Comparison of ENCODE assay signal across 8 mouse cellular contexts in genomic region chr11:87986141-87986741, GRCm38 (mm10). TPM values are rescaled to one million over a fixed set of nuclear protein-coding genes. Genes with fewer than 3 reads are reported as not detected.
DNase-seq lines count a peak whose midpoint lies in the region; ATAC-seq and TF ChIP-seq lines count a peak whose summit lies in the region.

No protein-coding gene starts in this region.

- intact Hi-C loops in heart, postnatal 25 days (cut with DNase I) = loop anchor here (1.0 kb wide), 1 partner anchor 61 kb away; the partner anchor contains the start of gene Srsf1

- 3% methylated on average over 13 of the region's 13 CpGs for WGBS in forebrain, embryonic 12.5 days

- peaks cover 8 to 16% of the 10 kb centered on the region in 2 experiments for H3K36me3 ChIP-seq in MEL (ENCODE audit: control insufficient read depth in 1 of 2, insufficient read depth in 2 of 2, low read length in 2 of 2)
- peaks cover 30% of the 10 kb centered on the region for H3K36me3 ChIP-seq in forebrain, embryonic 12.5 days (replicated peaks)

- TF ChIP-seq EP300 in MEL (IDR thresholded peaks at IDR 0.05; ENCODE audit: low read depth in 1 of 2, low read length in 2 of 2) = 0 out of 4 replicates have a peak, but pooled peaks have one; percentile 22 to 24

- TF ChIP-seq CTCF in MEL (IDR thresholded peaks at IDR 0.05 in 2 of 3, conservative IDR thresholded peaks at IDR 0.05 in 1 of 3; ENCODE audit: control insufficient read depth in 1 of 3, insufficient read depth in 1 of 3, low read depth in 2 of 3, low read length in 3 of 3, poor library complexity in 1 of 3, severe bottlenecking in 1 of 3) = peak in 2 of 3 experiments; percentile 24 to 33; a peak in 3 of 6 replicates

- ATAC-seq in forebrain, embryonic 12.5 days (ENCODE audit: low FRiP score) = 0 out of 2 replicates have a peak, but pooled peaks have one; percentile 3

- peak; percentile 71 for DNase-seq in MEL (ENCODE audit: low read depth, low spot score)
- DNase-seq in c-Kit-positive CD71-positive TER-119-positive erythroid progenitor cells, embryonic 14.5 days (ENCODE audit: low spot score) = peak; percentile 53
- DNase-seq in heart, postnatal 25 days (ENCODE audit: low spot score) = peak; percentile 53
- peak; percentile 17 to 29 for DNase-seq in layer of hippocampus, adult 8-10 months (ENCODE audit: low spot score in 2 of 2)
- DNase-seq in lung, postnatal 25 days (ENCODE audit: low spot score) = peak; percentile 59
- peak; percentile 68 for DNase-seq in retina, postnatal 1 day
- peak; percentile 66 for DNase-seq in urinary bladder, postnatal 25 days (ENCODE audit: low spot score)

- peak overlapping the region; percentile 57 for H3K27ac ChIP-seq in MEL (ENCODE audit: control insufficient read depth, low read depth, low read length)
- peak overlapping the region; percentile 97; the same call in 1 of the 2 replicates for H3K27ac ChIP-seq in forebrain, embryonic 12.5 days

- H3K4me1 ChIP-seq in MEL (ENCODE audit: control insufficient read depth in 1 of 2, insufficient read depth in 2 of 2, low read length in 2 of 2) = peaks cover 0 to 20% of the 10 kb centered on the region in 2 experiments; a peak in 2 of 4 replicates
- peaks cover 42% of the 10 kb centered on the region for H3K4me1 ChIP-seq in forebrain, embryonic 12.5 days

- no peak for TF ChIP-seq POLR2A in MEL (IDR thresholded peaks at IDR 0.05; ENCODE audit: control insufficient read depth in 1 of 2, insufficient read depth in 1 of 2, low read depth in 1 of 2, low read length in 2 of 2, poor library complexity in 1 of 2)

- H3K4me3 ChIP-seq in MEL (ENCODE audit: control insufficient read depth in 1 of 2, insufficient read depth in 1 of 2, low read depth in 2 of 2, low read length in 2 of 2) = peak overlapping the region; percentile 92 to 95
- peak overlapping the region; percentile 100 for H3K4me3 ChIP-seq in forebrain, embryonic 12.5 days (replicated peaks)

- peaks cover 0 to under 1% of the 10 kb centered on the region in 2 experiments; a peak in 1 of 4 replicates for H3K27me3 ChIP-seq in MEL (ENCODE audit: control insufficient read depth in 1 of 2, insufficient read depth in 2 of 2, low read length in 2 of 2)
- no peaks in the 10 kb centered on the region for H3K27me3 ChIP-seq in forebrain, embryonic 12.5 days

- no peak for TF ChIP-seq RAD21 in MEL (IDR thresholded peaks at IDR 0.05; ENCODE audit: low read depth, low read length)

- no peaks in the 10 kb centered on the region for H3K9me3 ChIP-seq in MEL (replicated peaks; ENCODE audit: insufficient read depth, low read length)
- H3K9me3 ChIP-seq in forebrain, embryonic 12.5 days = no peaks in the 10 kb centered on the region

- peak overlapping the region; percentile 89 for H3K4me2 ChIP-seq in forebrain, embryonic 12.5 days

- H3K79me2 ChIP-seq in MEL (ENCODE audit: control insufficient read depth, insufficient read depth, low read length, poor library complexity) = peaks cover 29% of the 10 kb centered on the region

- peak overlapping the region; percentile 84 for H3K9ac ChIP-seq in MEL (ENCODE audit: control insufficient read depth, low read depth, low read length, poor library complexity, severe bottlenecking)
- peak overlapping the region; percentile 100 for H3K9ac ChIP-seq in forebrain, embryonic 12.5 days

TF ChIP-seq in MEL, 35 proteins besides CTCF, POLR2A, EP300 and RAD21:
- TF ChIP-seq MEF2A (IDR thresholded peaks at IDR 0.05; ENCODE audit: extremely low read depth, insufficient replicate concordance, low read depth, low read length, poor library complexity, severe bottlenecking) (no peak), ZKSCAN1 (IDR thresholded peaks at IDR 0.05; ENCODE audit: low read depth, low read length) (no peak), USF2 (IDR thresholded peaks at IDR 0.05; ENCODE audit: borderline replicate concordance in 1 of 2, insufficient read depth in 1 of 2, low read depth in 1 of 2, low read length in 2 of 2) (no peak), JUND (IDR thresholded peaks at IDR 0.05; ENCODE audit: low read depth, low read length) (no peak), USF1 (IDR thresholded peaks at IDR 0.05; ENCODE audit: low read depth, low read length) (peak; percentile 23; the same call in 1 of the 2 replicates), MYB (IDR thresholded peaks at IDR 0.05; ENCODE audit: low read depth, low read length) (no peak), ZMIZ1 (IDR thresholded peaks at IDR 0.05; ENCODE audit: low read depth, low read length) (no peak), NELFE (IDR thresholded peaks at IDR 0.05; ENCODE audit: low read depth, low read length) (no peak), TAL1 (IDR thresholded peaks at IDR 0.05; ENCODE audit: low read length) (no peak), POLR2AphosphoS5 (IDR thresholded peaks at IDR 0.05; ENCODE audit: borderline replicate concordance, low read depth, low read length) (no peak), UBTF (IDR thresholded peaks at IDR 0.05; ENCODE audit: borderline replicate concordance, insufficient read depth, low read depth, low read length) (no peak), HCFC1 (IDR thresholded peaks at IDR 0.05; ENCODE audit: low read depth, low read length) (no peak), KAT2A (conservative IDR thresholded peaks at IDR 0.05; ENCODE audit: low read depth, low read length) (no peak), E2F4 (IDR thresholded peaks at IDR 0.05; ENCODE audit: borderline replicate concordance, low read depth, low read length) (no peak), ETS1 (IDR thresholded peaks at IDR 0.05; ENCODE audit: low read depth, low read length) (peak; percentile 34; the same call in 1 of the 2 replicates), ZC3H11A (IDR thresholded peaks at IDR 0.05; ENCODE audit: low read depth, low read length) (no peak), BHLHE40 (IDR thresholded peaks at IDR 0.05; ENCODE audit: borderline replicate concordance, low read depth, low read length) (peak; percentile 29; the same call in 1 of the 2 replicates), TCF12 (IDR thresholded peaks at IDR 0.05; ENCODE audit: low read depth, low read length) (no peak), RCOR1 (IDR thresholded peaks at IDR 0.05; ENCODE audit: low read depth, low read length) (no peak), CHD2 (IDR thresholded peaks at IDR 0.05; ENCODE audit: low read length) (no peak), GATA1 (IDR thresholded peaks at IDR 0.05; ENCODE audit: low read depth, low read length) (peak; percentile 19; the same call in 1 of the 2 replicates), TBP (IDR thresholded peaks at IDR 0.05; ENCODE audit: low read depth, low read length) (no peak), ZNF384 (IDR thresholded peaks at IDR 0.05; ENCODE audit: low read depth, low read length) (peak; percentile 90), NRF1 (IDR thresholded peaks at IDR 0.05; ENCODE audit: insufficient read depth, low read depth, low read length, poor library complexity, severe bottlenecking) (no peak), MXI1 (IDR thresholded peaks at IDR 0.05; ENCODE audit: low read depth, low read length) (peak; percentile 51; the same call in 1 of the 2 replicates), SMC3 (IDR thresholded peaks at IDR 0.05; ENCODE audit: low read depth, low read length) (0 out of 2 replicates have a peak, but pooled peaks have one; percentile 19), MAFK (IDR thresholded peaks at IDR 0.05; ENCODE audit: borderline replicate concordance, low read depth, low read length) (no peak), MAZ (IDR thresholded peaks at IDR 0.05; ENCODE audit: low read depth, low read length) (no peak), CHD1 (IDR thresholded peaks at IDR 0.05; ENCODE audit: low read depth, low read length) (0 out of 2 replicates have a peak, but pooled peaks have one; percentile 69), GABPA (IDR thresholded peaks at IDR 0.05; ENCODE audit: low read depth, low read length) (no peak), SIN3A (IDR thresholded peaks at IDR 0.05; ENCODE audit: low read length) (peak; percentile 65), MAX (IDR thresholded peaks at IDR 0.05; ENCODE audit: low read length) (no peak), MYC (IDR thresholded peaks at IDR 0.05; ENCODE audit: low read depth, low read length) (no peak), POLR2AphosphoS2 (IDR thresholded peaks at IDR 0.05; ENCODE audit: low read length) (no peak), ELF1 (IDR thresholded peaks at IDR 0.05; ENCODE audit: low read depth, low read length) (no peak)

RNA-seq across cellular contexts. Expression of gene Dynll2, which starts 1.1 kb away (rescaled TPM):
- 30.7 and 38.6 TPM in 2 replicates for total RNA-seq in MEL (2012; rRNA removed)
- 100 to 1,000 TPM in 1 of 2 experiments, 10 to 100 TPM in 1; 75.8 to 124 TPM for polyA plus RNA-seq in MEL (2012; ENCODE audit: insufficient read depth in 1 of 2, insufficient read length in 2 of 2, low read depth in 1 of 2, low replicate concordance in 2 of 2, missing spikeins in 1 of 2)
- polyA plus RNA-seq in forebrain, embryonic 12.5 days (2016; fragmentation: Nextera tagmentation; extraction: Ambion mirVana) = 34.7 and 36.2 TPM in 2 replicates
- 100 to 1,000 TPM; 350 to 375 TPM for total RNA-seq in heart, postnatal 25 days (2021)
- 100 to 1,000 TPM; 470 to 530 (median 496) TPM for total RNA-seq in layer of hippocampus, adult 8-10 months (2022)

Comparison
In these comparisons a context has a peak if more than half of its experiments do, and no peak if none do; other contexts are left out.
1. Peak in every context shown above with its lines: DNase-seq, ATAC-seq, H3K4me3 ChIP-seq and H3K27ac ChIP-seq.